Mouse (Mus musculus) heart, postnatal 36 days (tissue): Measurements from ENCODE around the gene Ip6k3. TPM values are rescaled to one million over a fixed set of nuclear protein-coding genes. Genes with fewer than 3 reads are reported as not detected.
A peak's percentile ranks its signal among the peaks of the same experiment; 100 is the strongest.

Experiments
- DNase-seq, 2 experiments: peaks; one replicate each; pipeline ENCODE4 v3.0.0; 2021 to 2022
- intact Hi-C: fragments of 180-260 bp; cut with DNase I; formaldehyde crosslinking; loops from one replicate; pipeline ENCODE4 v1.15.1; 2025
- total RNA-seq, 2 experiments: library from RNA; stranded (reverse); gene quantifications; 2 replicates each; pipeline ENCODE4 v1.2.3; 2021

Gene Ip6k3
- total RNA-seq, 2 experiments from 2014 or later: 4.7 to 7.9 TPM

- intact Hi-C loops: loop anchor here (5.0 kb wide), 1 partner anchor 154 kb away; no protein-coding TSS in a partner anchor
Measured at GRCm38 (mm10) chr17:27186068-27186467, 18.5 kb upstream of the Ip6k3 start.

DNA sequence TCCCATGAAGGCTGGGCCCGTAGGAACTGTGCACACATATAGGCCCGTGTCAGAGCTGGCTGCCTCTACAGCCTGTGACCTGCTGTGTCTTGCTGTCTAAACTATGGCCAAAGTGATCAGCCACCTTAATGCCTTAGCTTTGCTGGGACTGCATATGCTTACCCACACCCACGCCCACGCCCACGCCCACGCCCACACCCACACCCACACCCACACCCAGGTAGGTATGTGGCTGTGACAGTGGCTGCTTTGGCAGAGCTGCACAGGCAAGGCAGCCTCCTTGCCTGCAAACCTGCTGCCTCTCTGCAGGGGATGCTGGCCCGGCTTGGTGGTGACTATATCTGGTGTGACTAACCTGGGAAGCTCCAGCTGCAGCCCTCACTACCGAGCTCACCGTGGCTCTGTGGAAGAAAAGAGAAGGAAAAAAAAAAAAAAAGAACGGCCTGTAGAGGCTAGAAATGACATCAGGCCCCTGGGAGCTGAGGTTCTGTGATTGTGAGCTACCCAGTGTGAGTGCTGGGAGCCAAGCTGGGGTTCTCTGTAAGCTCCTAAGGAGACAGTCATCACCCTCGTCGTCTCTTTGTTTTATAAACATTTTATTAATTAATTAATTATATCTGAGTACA, 16.2 kb upstream of the Ip6k3 start:
- DNase-seq: no peak
- intact Hi-C loops: no loop called here

More at GRCm38 (mm10) chr17:27186068-27186467, 18.5 kb upstream of the Ip6k3 start:
- no peak for DNase-seq

DNA sequence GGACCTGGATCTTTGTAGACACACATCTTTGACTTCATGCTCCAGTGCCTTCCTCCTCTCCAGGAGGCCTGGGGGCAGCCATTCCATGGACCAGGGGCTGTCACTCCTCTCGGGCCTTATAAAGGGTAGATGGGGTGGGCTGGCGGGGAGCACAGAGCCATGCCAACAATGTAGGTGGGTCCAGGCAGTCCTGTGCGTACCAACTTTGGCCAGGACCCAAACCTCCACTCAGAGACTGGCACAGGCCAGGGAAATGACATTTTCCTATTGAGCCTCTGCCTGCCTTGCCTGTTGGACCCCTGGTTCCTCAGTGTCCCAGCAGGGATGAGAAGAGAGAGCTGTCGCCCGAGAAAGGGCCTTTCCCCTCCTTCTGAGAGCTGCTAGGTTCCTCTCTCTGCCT, 14.8 kb upstream of the Ip6k3 start:
- intact Hi-C loops: no loop called here
- DNase-seq: no peak

DNA sequence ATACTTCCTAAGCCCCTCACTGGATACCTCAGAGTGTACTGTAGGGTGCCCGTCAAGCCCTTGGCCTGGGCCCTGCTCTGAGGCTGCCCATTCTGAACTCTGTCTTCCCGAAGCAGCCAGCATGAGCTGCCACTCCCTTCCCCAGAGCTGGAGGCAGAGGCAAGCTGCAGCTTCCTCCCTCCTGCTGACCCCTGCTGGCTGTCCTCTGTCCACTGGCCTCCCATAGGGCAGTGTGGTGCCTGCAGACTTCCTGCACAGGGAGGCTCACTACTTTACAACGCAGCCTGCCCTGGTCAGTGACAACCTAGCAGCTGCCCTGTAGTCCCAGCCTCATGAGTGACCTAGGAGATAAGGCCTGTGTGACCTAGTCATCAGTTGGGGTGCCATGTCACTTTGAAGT, 14.1 kb upstream of the Ip6k3 start:
- intact Hi-C loops: loop anchor here (2.0 kb wide), 1 partner anchor 47 kb away; no protein-coding TSS in a partner anchor
- DNase-seq: peak; percentile 40 to 49

DNA sequence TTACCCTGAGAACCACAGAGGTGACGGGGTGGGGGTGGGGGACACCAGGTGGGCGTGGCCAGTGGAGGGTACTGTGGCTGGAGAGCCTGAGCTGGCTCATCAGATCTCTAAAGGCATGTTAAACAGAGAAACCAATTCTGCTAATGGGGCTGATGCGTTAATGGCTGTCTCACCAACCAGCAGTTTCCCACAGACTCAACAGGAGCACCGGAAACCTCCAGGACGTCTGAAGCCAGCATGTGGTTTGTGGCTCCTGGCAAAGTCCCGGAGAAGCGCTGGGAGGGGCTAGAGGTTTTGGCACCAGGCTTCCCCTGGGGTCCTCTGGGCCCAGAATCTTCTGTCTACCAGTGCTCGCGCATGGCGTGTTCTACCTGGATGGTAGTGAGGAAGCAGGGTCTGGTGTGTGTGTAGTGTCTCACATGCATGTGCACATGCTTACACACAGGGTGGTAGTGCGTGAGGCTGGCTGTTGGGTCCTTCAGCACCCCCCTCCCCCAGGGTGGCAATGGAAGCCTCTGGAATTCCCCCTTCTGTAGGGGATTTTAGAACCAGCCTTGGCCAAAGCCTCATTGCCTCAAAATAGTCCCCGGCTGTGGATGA, 12.2 kb upstream of the Ip6k3 start:
- DNase-seq: no peak
- intact Hi-C loops: loop anchor here (2.0 kb wide), 1 partner anchor 45 kb away; no protein-coding TSS in a partner anchor

DNA sequence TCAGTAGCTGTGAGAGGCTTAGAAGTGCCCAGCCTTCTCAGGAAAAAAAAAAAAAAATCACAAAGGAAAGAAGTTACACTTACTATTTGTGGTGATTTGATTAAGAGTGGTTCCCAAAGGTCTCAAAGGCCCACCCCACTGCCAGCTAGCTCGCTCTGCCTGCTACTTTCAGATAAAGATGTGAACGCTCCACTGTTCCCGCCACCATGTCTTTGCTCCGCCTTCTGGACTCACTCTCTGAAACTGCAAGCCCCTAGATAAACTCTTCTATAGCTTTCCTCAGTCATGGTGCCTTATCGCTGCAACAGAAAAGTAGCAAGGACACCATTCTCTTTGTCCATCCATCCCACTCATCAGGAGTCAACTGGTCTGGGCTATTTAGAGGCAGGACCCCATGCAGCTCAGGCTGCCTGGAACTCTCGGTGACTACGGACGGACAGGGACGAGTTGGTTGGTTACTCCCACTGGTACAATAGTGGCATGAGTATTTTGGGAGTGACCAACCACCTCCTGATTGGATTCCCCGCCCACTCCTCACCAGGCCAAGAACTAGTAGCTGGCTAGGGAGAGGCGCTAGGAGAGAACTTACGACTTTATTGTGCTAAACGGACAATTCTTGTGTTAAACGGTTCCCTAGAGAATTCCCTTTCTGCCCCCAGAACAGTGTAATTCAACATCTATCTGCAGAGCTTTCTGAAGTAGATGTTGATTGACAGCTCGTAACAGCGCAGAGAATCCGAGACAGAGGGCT, 11.0 kb upstream of the Ip6k3 start:
- DNase-seq: no peak
- intact Hi-C loops: no loop called here

DNA sequence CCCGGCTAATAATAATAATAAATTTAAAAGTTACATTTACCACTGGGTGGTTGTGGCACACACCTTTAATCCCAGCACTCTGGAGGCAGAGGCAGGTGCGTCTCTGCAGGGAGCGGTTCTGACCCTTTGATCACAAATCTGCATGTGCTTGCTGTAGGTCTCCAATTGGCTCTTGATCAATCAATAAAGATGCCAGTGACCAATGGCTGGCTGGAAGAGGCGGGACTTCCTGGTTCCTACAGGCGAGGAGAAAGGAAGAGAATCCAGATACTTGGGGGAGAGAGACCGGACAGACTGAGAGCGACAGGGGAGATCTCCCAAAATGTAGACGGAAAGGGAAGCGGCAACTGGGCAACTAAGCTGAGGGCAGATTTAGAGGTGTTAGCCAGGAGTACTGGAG, 10.4 kb upstream of the Ip6k3 start:
- intact Hi-C loops: no loop called here
- DNase-seq: no peak

GRCm38 (mm10) chr17:27176754-27177153, 9.2 kb upstream of the Ip6k3 start:
- intact Hi-C loops: no loop called here
- no peak for DNase-seq

DNA sequence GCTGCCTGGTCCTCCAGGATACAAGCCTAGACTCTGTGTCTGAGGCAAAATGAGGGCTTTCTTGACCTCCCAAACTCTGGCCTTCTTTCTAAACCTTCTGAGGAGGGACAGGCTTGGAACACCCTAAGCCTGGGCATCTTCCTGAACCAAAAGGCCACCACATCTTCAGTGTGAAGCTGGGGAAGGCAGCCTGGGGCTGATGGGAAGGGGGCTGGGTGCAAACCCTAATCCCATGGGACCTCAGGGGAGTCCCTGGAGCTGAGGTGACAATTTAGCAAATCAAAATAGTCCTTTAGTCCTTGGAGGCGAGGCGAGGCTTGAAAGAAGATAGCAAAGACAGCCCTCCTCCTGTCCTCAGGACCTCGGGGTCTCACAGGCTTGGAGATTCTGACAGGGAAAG, 8.7 kb upstream of the Ip6k3 start:
- DNase-seq: no peak
- intact Hi-C loops: no loop called here

DNA sequence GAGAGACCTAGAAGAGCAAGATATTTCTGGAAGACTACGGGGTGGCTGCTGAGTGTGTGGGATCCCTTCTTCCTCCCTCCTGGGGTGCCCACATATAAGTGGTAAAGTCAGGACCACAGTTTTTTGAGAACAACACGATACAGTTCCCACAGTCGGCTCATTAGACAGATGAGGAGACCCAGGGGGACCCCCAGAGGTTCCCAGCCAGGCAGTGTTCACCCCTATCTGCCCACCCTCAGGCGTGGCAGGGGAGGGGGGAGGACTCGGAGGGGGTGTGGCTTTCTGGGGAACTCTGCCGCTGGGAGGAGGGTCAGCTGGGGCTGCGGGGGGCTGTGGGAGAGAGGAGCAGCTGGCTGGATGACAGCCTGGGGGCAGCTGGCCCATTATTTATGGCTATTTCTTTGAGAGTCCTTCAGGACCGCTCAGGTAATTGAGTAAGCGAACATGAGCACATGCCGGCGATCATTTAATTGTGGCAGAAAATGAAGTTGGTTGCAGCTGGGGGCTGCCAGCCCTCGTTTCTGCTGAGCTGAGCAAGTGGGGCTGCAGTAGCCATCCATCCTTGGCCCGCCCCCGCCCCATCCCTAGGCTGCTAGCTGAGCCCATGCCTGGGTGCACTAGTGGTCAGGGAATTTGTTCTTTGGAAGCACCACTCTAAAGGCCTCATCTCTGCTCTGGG, 7.7 kb upstream of the Ip6k3 start:
- intact Hi-C loops: no loop called here

GRCm38 (mm10) chr17:27173715-27174114, 6.1 kb upstream of the Ip6k3 start:
- intact Hi-C loops: no loop called here
- no peak for DNase-seq

More for the DNA sequence above, 7.7 kb upstream of the Ip6k3 start:
- DNase-seq: no peak

DNA sequence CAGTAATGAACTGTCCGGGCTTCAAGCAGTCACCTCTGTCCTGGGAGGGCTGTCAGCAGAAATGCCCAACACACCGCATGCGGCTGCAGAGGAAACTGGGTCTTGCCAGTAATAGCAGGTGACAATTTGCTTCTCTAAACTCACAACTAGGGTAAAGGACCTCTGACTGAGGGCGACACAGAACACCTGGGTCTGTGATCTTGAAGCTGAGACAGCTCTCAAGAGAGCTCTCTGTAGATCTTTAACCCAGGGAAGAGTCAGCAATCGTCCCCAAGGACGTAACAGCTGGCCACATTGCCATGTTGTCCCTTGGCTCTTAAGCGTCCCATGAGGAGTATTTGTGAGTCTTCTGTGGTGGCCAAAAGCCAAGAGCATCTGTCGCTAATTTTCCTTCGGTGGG, 4.9 kb upstream of the Ip6k3 start:
- intact Hi-C loops: no loop called here

GRCm38 (mm10) chr17:27171121-27171520, 3.5 kb upstream of the Ip6k3 start:
- intact Hi-C loops: no loop called here
- no peak for DNase-seq

More for the DNA sequence above, 4.9 kb upstream of the Ip6k3 start:
- no peak for DNase-seq

DNA sequence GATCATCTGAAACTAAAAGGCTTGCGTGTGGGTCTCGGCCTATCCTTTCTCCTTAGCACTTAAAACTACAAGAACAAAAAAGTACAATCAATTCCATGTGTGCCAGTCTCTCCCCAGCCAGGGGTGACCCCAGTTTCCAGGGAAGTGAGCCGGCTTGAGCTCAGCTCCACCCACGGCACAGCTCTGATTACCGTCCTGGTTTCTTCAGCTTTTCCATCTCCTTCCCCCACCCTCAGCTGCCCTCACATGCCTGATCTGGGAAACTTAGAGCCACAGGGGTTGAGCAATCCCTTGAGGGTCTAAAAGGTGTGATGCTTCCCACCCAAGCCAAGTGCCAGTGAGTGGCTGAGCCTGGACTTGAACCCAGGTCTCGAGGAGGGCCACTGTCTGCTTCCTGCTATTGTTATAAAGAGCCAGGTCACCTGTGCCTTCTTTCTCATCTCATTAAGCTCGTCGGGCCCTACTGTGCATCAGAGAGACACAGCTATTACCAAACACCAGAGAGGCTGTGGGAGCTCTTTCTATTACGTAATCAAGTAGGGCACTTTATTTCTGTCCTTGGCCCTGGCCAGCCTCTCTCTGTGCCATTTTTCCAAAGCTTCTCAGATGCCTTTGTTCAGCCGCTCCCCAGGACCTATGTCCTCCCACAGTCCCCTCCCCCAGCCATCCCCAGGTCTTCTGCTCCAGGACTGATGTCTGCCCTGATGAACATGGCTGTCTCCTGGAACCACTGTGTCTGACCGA, 2.5 kb upstream of the Ip6k3 start:
- DNase-seq: no peak
- intact Hi-C loops: no loop called here

GRCm38 (mm10) chr17:27168569-27168968, 974 bp upstream of the Ip6k3 start:
- DNase-seq: no peak
- intact Hi-C loops: no loop called here

- intact Hi-C loops: no loop called here
- DNase-seq: no peak
Measured at GRCm38 (mm10) chr17:27166901-27167300, 694 bp downstream of the Ip6k3 start.

GRCm38 (mm10) chr17:27165054-27165773, 2.4 kb downstream of the Ip6k3 start:
- DNase-seq: no peak
- intact Hi-C loops: no loop called here

DNA sequence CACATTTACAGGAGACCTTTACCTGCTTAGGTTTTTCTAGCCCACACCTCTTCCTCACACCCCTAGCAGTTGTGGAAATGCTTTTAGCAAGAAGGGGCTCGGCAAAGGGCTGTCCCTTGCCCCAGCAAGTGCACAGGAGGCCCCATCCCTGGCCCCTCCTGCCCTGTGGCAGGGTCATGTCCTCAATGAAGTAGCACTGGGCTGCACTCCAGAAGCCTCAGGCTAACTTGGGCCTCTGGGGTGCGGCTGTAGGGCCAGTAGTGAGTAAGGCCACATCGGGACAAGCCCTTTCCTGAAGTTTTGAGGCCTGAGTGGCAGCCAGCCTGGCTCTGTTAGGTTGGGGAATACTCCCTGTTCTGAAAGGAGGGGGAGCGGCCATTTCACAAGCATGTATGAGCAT, 6.7 kb downstream of the Ip6k3 start:
- intact Hi-C loops: no loop called here
- DNase-seq: peak; percentile 66 to 67

- no peak for DNase-seq
- intact Hi-C loops: no loop called here
Measured at GRCm38 (mm10) chr17:27159169-27159568, 8.4 kb downstream of the Ip6k3 start.

DNA sequence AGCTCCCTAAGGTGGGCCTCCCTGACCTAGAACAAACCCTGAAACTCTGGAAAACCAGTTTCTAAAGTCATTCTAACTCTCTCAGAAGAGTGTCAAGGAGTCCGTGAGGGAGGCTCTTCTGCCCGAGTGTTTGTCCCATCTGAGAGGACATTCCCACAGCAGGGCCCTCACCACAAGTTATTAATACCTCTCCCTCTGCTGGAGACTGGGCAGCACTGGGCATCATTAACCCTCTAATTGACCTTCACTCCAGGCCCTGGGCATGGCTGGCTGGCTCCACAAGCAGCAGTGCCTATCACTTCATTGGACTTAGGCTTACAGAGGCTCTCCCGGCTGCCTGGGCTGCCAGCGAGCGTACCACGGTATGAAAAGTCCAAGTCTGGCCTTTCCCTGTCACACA, 9.2 kb downstream of the Ip6k3 start:
- intact Hi-C loops: no loop called here
- DNase-seq: no peak
